Mouse (Mus musculus) heart, postnatal 14 days (tissue): ENCODE results near the gene Stxbp6. TPM values are rescaled to one million over a fixed set of nuclear protein-coding genes. Genes with fewer than 3 reads are reported as not detected.
"Not testable (repeated sequence)": the region's sequence is repeated elsewhere in the genome, so short reads cannot be mapped to it uniquely, and the experiment has no call there.

ENCODE experiments used
- DNase-seq, 2 experiments: peaks; one replicate each; pipeline ENCODE4 v3.0.0; 2021 to 2022
- intact Hi-C: fragments of 180-260 bp; cut with DNase I; formaldehyde crosslinking; loops from one replicate; pipeline ENCODE4 v1.15.1; 2025
- long read RNA-seq, 2 experiments: library from polyadenylated mRNA; stranded (forward); transcript quantifications; one replicate each; pipeline ENCODE4 v2.0.0; 2021
- total RNA-seq, 2 experiments: library from RNA; stranded (reverse); gene quantifications; 2 replicates each; pipeline ENCODE4 v1.2.3; 2021

The Stxbp6 gene
- total RNA-seq: 10 to 100 TPM; 15.8 to 16.5 TPM
- long read RNA-seq, experiment 1, full-length matches to known transcripts: 5 of 7 reads
- long read RNA-seq, experiment 1, partial matches to known transcripts: 0 of 7 reads
- long read RNA-seq, experiment 1, other reads (novel, unspliced or antisense): 2 of 7 reads
- long read RNA-seq, experiment 2, full-length matches to known transcripts: 4 of 5 reads
- long read RNA-seq, experiment 2, partial matches to known transcripts: 0 of 5 reads
- long read RNA-seq, experiment 2, other reads (novel, unspliced or antisense): 1 of 5 reads

- intact Hi-C loops: loop anchor here (2.0 to 5.0 kb wide), 4 partner anchors 62 to 226 kb away; no protein-coding TSS in a partner anchor
- DNase-seq: peak; percentile 78 to 80
Measured at GRCm38 (mm10) chr12:45074611-45075342, at the start of gene Stxbp6. TSS of gene Stxbp6 (minus strand) at chr12:45074709.

GRCm38 (mm10) chr12:45102954-45103353 lies 28.4 kb upstream of the Stxbp6 start:
- intact Hi-C loops, DNase-seq: not testable (repeated sequence)

GRCm38 (mm10) chr12:45093732-45094131 lies 19.2 kb upstream of the Stxbp6 start:
- no peak for DNase-seq
- intact Hi-C loops: no loop called here

GRCm38 (mm10) chr12:45092444-45092843 lies 17.9 kb upstream of the Stxbp6 start:
- intact Hi-C loops: no loop called here

GRCm38 (mm10) chr12:45083145-45083475 lies 8.6 kb upstream of the Stxbp6 start:
- intact Hi-C loops: no loop called here
- DNase-seq: no peak

More at GRCm38 (mm10) chr12:45092444-45092843, 17.9 kb upstream of the Stxbp6 start:
- no peak for DNase-seq

GRCm38 (mm10) chr12:45082379-45083144 lies 8.1 kb upstream of the Stxbp6 start:
- no peak for DNase-seq
- intact Hi-C loops: no loop called here

- intact Hi-C loops: no loop called here
Measured at GRCm38 (mm10) chr12:45081617-45082016, 7.1 kb upstream of the Stxbp6 start.

GRCm38 (mm10) chr12:45080753-45081122 lies 6.2 kb upstream of the Stxbp6 start:
- DNase-seq: no peak
- intact Hi-C loops: no loop called here

More at GRCm38 (mm10) chr12:45081617-45082016, 7.1 kb upstream of the Stxbp6 start:
- no peak for DNase-seq

- DNase-seq: no peak
- intact Hi-C loops: no loop called here
Measured at GRCm38 (mm10) chr12:45080036-45080752, 5.7 kb upstream of the Stxbp6 start.

GRCm38 (mm10) chr12:45075631-45076030 lies 1.1 kb upstream of the Stxbp6 start:
- intact Hi-C loops: loop anchor here (2.0 to 5.0 kb wide), 2 partner anchors 82 to 227 kb away; no protein-coding TSS in a partner anchor
- no peak for DNase-seq

- intact Hi-C loops: loop anchor here (2.0 to 5.0 kb wide), 3 partner anchors 62 to 225 kb away; no protein-coding TSS in a partner anchor
- DNase-seq: peak; percentile 83 to 85
Measured at GRCm38 (mm10) chr12:45074042-45074601, 387 bp downstream of the Stxbp6 start.

GRCm38 (mm10) chr12:45073331-45074041 lies 1.0 kb downstream of the Stxbp6 start:
- intact Hi-C loops: loop anchor here (2.0 to 5.0 kb wide), 3 partner anchors 61 to 225 kb away; no protein-coding TSS in a partner anchor
- DNase-seq: no peak

- intact Hi-C loops: loop anchor here (5.0 kb wide), 2 partner anchors 60 to 140 kb away; no protein-coding TSS in a partner anchor
- peak in 1 of 2 experiments; percentile 16 for DNase-seq
Measured at GRCm38 (mm10) chr12:45072185-45072584, 2.3 kb downstream of the Stxbp6 start.

- no peak for DNase-seq
- intact Hi-C loops: loop anchor here (5.0 kb wide), 2 partner anchors 58 to 138 kb away; no protein-coding TSS in a partner anchor
Measured at GRCm38 (mm10) chr12:45070186-45070585, 4.3 kb downstream of the Stxbp6 start.

- DNase-seq: no peak
- intact Hi-C loops: no loop called here
Measured at GRCm38 (mm10) chr12:45068145-45068754, 6.3 kb downstream of the Stxbp6 start.

GRCm38 (mm10) chr12:45067686-45068085 lies 6.8 kb downstream of the Stxbp6 start:
- intact Hi-C loops: no loop called here
- DNase-seq: peak in 1 of 2 experiments; percentile 15

- DNase-seq: peak; percentile 14 to 22
- intact Hi-C loops: no loop called here
Measured at GRCm38 (mm10) chr12:45067047-45067685, 7.3 kb downstream of the Stxbp6 start.

GRCm38 (mm10) chr12:45063606-45064005 lies 10.9 kb downstream of the Stxbp6 start:
- intact Hi-C loops: no loop called here
- DNase-seq: peak; percentile 74 to 80
